Mouse (Mus musculus) limb, embryonic 14.5 days (tissue): ENCODE results near the gene Hfm1. TPM values are rescaled to one million over a fixed set of nuclear protein-coding genes. Genes with fewer than 3 reads are reported as not detected.

ENCODE experiments used
- ATAC-seq: fragments of 200-750 bp; cut with Nextera tagmentation; 2 replicates; pipeline ENCODE4 v1.8.0; 2017; ENCODE audit warnings: low read depth, moderate number of reproducible peaks, moderate TSS enrichment; ENCODE audit not compliant: low FRiP score
- DNase-seq: peaks from one replicate; pipeline ENCODE4 v3.0.0-alpha.2; 2015; ENCODE audit warnings: low spot score
- H3K27ac ChIP-seq: fragments of 300-500 bp; sonication (generic); replicated peaks from 2 replicates; pipeline ENCODE4 v1.5.1; 2014; ENCODE audit warnings: low read depth, mild to moderate bottlenecking, low read length, moderate library complexity, mixed read lengths
- H3K27me3 ChIP-seq: fragments of 300-500 bp; sonication (generic); 2 replicates; pipeline ENCODE4 v1.6.1; 2014; ENCODE audit warnings: low read length, mixed read lengths; ENCODE audit not compliant: control insufficient read depth, insufficient read depth
- H3K36me3 ChIP-seq: fragments of 300-500 bp; sonication (generic); 2 replicates; pipeline ENCODE4 v1.6.1; 2014; ENCODE audit warnings: mild to moderate bottlenecking, low read length, moderate library complexity, mixed read lengths; ENCODE audit not compliant: control insufficient read depth, insufficient read depth
- H3K4me1 ChIP-seq: fragments of 300-500 bp; sonication (generic); 2 replicates; pipeline ENCODE4 v1.6.1; 2014; ENCODE audit warnings: antibody characterized with exemption, low read length, mixed read lengths; ENCODE audit not compliant: control insufficient read depth, insufficient read depth
- H3K4me2 ChIP-seq: fragments of 300-500 bp; sonication (generic); replicated peaks from 2 replicates; pipeline ENCODE4 v1.6.1; 2014; ENCODE audit warnings: low read depth, mild to moderate bottlenecking, low read length, moderate library complexity; ENCODE audit not compliant: severe bottlenecking
- H3K4me3 ChIP-seq: fragments of 300-500 bp; sonication (generic); replicated peaks from 2 replicates; pipeline ENCODE4 v1.5.1; 2014; ENCODE audit warnings: low read length
- H3K9ac ChIP-seq: fragments of 300-500 bp; sonication (generic); 2 replicates; pipeline ENCODE4 v1.6.1; 2014; ENCODE audit warnings: mild to moderate bottlenecking, low read depth, low read length, moderate library complexity; ENCODE audit not compliant: severe bottlenecking
- H3K9me3 ChIP-seq: fragments of 300-500 bp; sonication (generic); 2 replicates; pipeline ENCODE4 v1.6.1; 2016; ENCODE audit warnings: low read length; ENCODE audit not compliant: control insufficient read depth
- POLR2A ChIP-seq: fragments of 200-500 bp; IDR thresholded peaks from 2 replicates; pipeline ENCODE4 v1.8.0; 2012; ENCODE audit warnings: inconsistent platforms, mild to moderate bottlenecking, moderate library complexity, borderline replicate concordance; ENCODE audit not compliant: insufficient read depth, insufficient read length; ENCODE audit errors: extremely low read depth
- WGBS: fragments of 180-500 bp; shearing (Covaris S2); extraction: QIAGEN DNeasy Blood & Tissue Kit; methylation state at CpG from one replicate; pipeline ENCODE4 v1.1.7; 2014; 5-methylcytosine and 5-hydroxymethylcytosine counted together
- polyA plus RNA-seq, 2 experiments: library from polyadenylated mRNA; depleted of rRNA in 1 of 2; stranded (reverse) in 1 of 2; unstranded in 1 of 2; fragments of >200 nt; fragmentation: Nextera tagmentation in 1 of 2; extraction: Ambion mirVana in 1 of 2; gene quantifications; 2 replicates each; pipeline versions ENCODE4 v1.2.1 to v1.2.3; 2012 to 2014

The Hfm1 gene
- polyA plus RNA-seq, 2 experiments = 1.3 to 1.9 TPM

DNA sequence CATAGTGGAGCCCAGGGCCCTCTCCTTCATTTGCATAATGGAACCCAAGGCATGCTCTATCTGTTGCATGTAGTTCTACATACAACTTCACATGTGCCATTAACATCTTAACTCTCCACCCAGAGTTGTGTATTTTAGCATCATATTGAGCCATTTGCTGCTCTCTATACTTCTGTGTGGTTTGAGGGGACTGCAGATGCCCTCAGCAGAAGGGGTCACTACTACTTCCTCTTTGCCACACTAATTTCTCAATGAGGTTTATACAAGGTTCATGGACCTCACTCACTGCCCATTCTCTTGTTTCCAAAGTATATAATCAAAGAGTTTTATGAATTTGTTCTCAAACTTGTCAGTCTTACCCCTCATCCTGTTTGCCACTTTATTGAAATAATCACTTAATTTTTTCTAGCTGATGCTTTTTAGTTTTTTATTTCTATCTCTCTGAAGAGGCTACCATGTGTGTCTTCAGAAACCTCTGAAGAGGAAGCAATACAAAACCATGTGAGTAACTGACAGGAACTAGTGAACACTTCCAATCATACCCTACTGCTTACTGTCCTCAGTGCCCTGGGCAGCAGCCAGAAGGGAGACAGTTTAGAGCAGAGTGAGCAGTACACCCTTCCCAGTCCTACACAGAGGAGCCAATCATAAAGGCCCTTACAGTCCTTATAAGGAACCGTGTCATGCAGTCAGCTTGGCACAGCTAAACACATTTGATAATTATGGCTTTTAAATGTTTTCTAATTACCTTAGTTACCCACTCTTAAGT, 38.6 kb downstream of the Hfm1 start:
- Histone ChIP-seq H3K27me3 (no peaks in the 10 kb centered on the region), H3K4me1 (no peaks in the 10 kb centered on the region), H3K4me2 (no peak overlapping the region), H3K4me3 (no peak overlapping the region), H3K9ac (no peak overlapping the region), H3K36me3 (no peaks in the 10 kb centered on the region), H3K27ac (no peak overlapping the region), H3K9me3 (no peaks in the 10 kb centered on the region)
- 81% methylated on average over 1 of the region's 1 CpGs for WGBS
- TF ChIP-seq POLR2A = no peak
- ATAC-seq (no peak), DNase-seq (no peak)

DNA sequence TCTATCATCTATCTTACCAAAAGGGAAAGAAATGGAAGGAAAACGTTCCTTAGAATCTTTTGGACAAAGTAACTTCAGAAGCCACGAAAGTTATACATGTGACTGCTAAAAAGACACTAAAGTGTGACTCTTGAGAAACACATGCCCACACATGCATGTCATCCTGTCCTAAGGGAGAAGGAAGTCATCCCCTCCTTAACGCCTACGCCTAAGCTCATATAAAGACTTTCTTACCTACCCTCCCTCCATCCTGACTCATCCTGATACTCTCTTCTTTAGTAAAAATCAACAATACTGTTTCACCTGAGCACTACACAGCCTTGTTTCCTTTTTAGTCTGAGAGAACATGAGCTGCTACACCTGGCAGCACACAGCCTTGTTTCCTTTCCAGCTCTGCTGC, 40.6 kb downstream of the Hfm1 start:
- Histone ChIP-seq H3K4me2 (no peak overlapping the region), H3K27ac (no peak overlapping the region), H3K4me1 (no peaks in the 10 kb centered on the region), H3K27me3 (no peaks in the 10 kb centered on the region), H3K9ac (no peak overlapping the region), H3K9me3 (no peaks in the 10 kb centered on the region), H3K36me3 (no peaks in the 10 kb centered on the region), H3K4me3 (no peak overlapping the region)
- 85% methylated on average over 4 of the region's 4 CpGs for WGBS
- DNase-seq (no peak), ATAC-seq (no peak)
- TF ChIP-seq POLR2A = no peak

DNA sequence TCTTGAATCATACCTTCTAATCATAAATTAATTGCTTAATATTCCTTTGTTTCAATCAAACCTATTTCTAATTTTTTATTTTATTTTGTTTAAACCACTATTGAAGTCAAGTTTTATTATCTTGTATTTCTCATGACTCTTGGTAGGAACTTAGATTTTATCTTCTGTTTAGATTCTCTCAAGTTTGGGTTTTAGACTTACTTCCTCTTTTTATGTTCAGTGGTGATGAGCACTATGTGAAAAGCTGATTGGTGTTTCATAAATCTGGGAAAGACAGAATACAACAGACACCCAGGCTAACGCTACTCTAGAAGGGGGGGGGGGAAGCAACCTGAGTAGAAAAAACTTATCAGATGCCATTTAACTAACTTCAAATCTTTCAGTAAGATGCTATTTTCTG, 49.7 kb downstream of the Hfm1 start:
- no peak for TF ChIP-seq POLR2A
- WGBS = 90% methylated on average over 1 of the region's 1 CpGs

DNA sequence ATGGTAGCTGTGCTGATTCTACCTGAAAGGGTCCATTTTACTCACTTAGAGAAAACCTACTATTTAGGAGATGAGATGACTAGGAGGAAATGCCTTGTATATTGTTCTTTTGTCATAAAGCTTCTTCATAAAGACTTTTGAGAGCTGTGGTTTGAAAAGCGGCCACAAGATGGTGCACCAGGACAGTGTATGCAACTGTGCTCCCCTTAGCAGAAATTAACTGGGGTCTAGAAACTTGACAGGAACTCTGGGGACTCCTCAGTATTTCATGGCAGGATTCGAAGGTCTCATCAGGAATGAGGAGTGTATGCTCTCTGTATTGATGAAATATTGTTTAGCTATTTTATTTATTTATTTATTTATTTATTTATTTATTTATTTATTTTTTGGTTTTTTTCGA, 65.7 kb downstream of the Hfm1 start:
- no peak; the same call in 1 of the 2 replicates for ATAC-seq
- DNase-seq = peak; percentile 76

More for the DNA sequence above, 49.7 kb downstream of the Hfm1 start:
- no peak overlapping the region for H3K9ac ChIP-seq
- H3K4me1 ChIP-seq = no peaks in the 10 kb centered on the region
- no peak for DNase-seq
- no peak for ATAC-seq
- H3K4me3 ChIP-seq = no peak overlapping the region
- H3K27ac ChIP-seq = no peak overlapping the region
- H3K27me3 ChIP-seq = no peaks in the 10 kb centered on the region
- no peaks in the 10 kb centered on the region for H3K9me3 ChIP-seq
- H3K36me3 ChIP-seq = no peaks in the 10 kb centered on the region
- no peak overlapping the region for H3K4me2 ChIP-seq

DNA sequence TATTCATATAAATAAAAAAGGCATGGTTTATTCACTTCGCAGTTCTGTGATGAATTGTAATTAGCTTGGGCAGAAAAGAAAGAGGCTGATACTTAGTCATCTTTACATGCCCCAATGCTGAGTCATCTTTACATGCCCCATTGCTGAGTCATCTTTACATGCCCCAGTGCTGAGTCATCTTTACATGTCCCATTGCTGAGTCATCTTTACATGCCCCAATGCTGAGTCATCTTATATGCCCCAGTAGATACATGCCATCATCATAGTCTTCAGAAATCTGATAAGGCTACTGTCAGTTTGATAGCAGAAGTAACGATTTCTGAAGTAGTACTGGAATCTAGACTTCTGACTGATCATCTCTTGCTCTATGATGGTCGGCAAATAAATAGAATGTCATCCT, 72.8 kb downstream of the Hfm1 start:
- Histone ChIP-seq H3K9me3 (no peaks in the 10 kb centered on the region), H3K4me1 (no peaks in the 10 kb centered on the region), H3K4me2 (no peak overlapping the region), H3K4me3 (no peak overlapping the region), H3K27me3 (no peaks in the 10 kb centered on the region), H3K9ac (no peak overlapping the region), H3K27ac (no peak overlapping the region), H3K36me3 (no peaks in the 10 kb centered on the region)
- DNase-seq = no peak
- 91% methylated on average over 3 of the region's 3 CpGs for WGBS
- no peak for ATAC-seq
- TF ChIP-seq POLR2A = no peak

More for the DNA sequence above, 65.7 kb downstream of the Hfm1 start:
- Histone ChIP-seq H3K27ac (no peak overlapping the region), H3K4me3 (no peak overlapping the region), H3K4me1 (no peaks in the 10 kb centered on the region), H3K36me3 (no peaks in the 10 kb centered on the region), H3K9ac (no peak overlapping the region), H3K4me2 (no peak overlapping the region), H3K9me3 (no peaks in the 10 kb centered on the region), H3K27me3 (no peaks in the 10 kb centered on the region)
- 38% methylated on average over 3 of the region's 3 CpGs for WGBS
- TF ChIP-seq POLR2A = no peak
